Mouse (Mus musculus) neural tube, embryonic 15.5 days (tissue): ENCODE data around the gene Tspan18. TPM values are rescaled to one million over a fixed set of nuclear protein-coding genes. Genes with fewer than 3 reads are reported as not detected.
A peak's percentile ranks its signal among the peaks of the same experiment; 100 is the strongest.

Experiments
- ATAC-seq: fragments of 200-750 bp; cut with Nextera tagmentation; 2 replicates; pipeline ENCODE4 v1.8.0; 2017; ENCODE audit warnings: mild to moderate bottlenecking, moderate TSS enrichment, moderate library complexity; ENCODE audit not compliant: low FRiP score
- H3K27ac ChIP-seq: fragments of 300-500 bp; sonication (generic); replicated peaks from 2 replicates; pipeline ENCODE4 v1.5.1; 2015; ENCODE audit warnings: mild to moderate bottlenecking, inconsistent platforms
- H3K27me3 ChIP-seq: fragments of 300-500 bp; sonication (generic); replicated peaks from 2 replicates; pipeline ENCODE4 v1.6.1; 2015; ENCODE audit warnings: inconsistent platforms
- H3K36me3 ChIP-seq: fragments of 300-500 bp; sonication (generic); 2 replicates; pipeline ENCODE4 v1.6.1; 2015; ENCODE audit warnings: inconsistent platforms
- H3K4me1 ChIP-seq: fragments of 300-500 bp; sonication (generic); 2 replicates; pipeline ENCODE4 v1.6.1; 2015; ENCODE audit warnings: inconsistent platforms
- H3K4me2 ChIP-seq: fragments of 300-500 bp; sonication (generic); 2 replicates; pipeline ENCODE4 v1.6.1; 2015; ENCODE audit warnings: inconsistent platforms, mild to moderate bottlenecking, moderate library complexity
- H3K4me3 ChIP-seq: fragments of 300-500 bp; sonication (generic); replicated peaks from 2 replicates; pipeline ENCODE4 v1.5.1; 2015; ENCODE audit warnings: mild to moderate bottlenecking, inconsistent platforms
- H3K9ac ChIP-seq: fragments of 300-500 bp; sonication (generic); replicated peaks from 2 replicates; pipeline ENCODE4 v1.6.1; 2015; ENCODE audit warnings: mild to moderate bottlenecking, inconsistent platforms
- H3K9me3 ChIP-seq: fragments of 300-500 bp; sonication (generic); replicated peaks from 2 replicates; pipeline ENCODE4 v1.6.1; 2016; ENCODE audit warnings: inconsistent platforms
- WGBS: fragments of 180-500 bp; shearing (Covaris S2); methylation state at CpG from one replicate; pipeline ENCODE4 v1.1.7; 2015; ENCODE audit warnings: mixed read lengths; 5-methylcytosine and 5-hydroxymethylcytosine counted together
- polyA plus RNA-seq: library from polyadenylated mRNA; unstranded; fragments of >200 nt; fragmentation: Nextera tagmentation; extraction: Ambion mirVana; gene quantifications from 2 replicates; pipeline ENCODE4 v1.2.1, GENCODE M21; 2015

Gene Tspan18
- polyA plus RNA-seq, 1 experiment from 2014 or later, result 22.0 TPM

DNA sequence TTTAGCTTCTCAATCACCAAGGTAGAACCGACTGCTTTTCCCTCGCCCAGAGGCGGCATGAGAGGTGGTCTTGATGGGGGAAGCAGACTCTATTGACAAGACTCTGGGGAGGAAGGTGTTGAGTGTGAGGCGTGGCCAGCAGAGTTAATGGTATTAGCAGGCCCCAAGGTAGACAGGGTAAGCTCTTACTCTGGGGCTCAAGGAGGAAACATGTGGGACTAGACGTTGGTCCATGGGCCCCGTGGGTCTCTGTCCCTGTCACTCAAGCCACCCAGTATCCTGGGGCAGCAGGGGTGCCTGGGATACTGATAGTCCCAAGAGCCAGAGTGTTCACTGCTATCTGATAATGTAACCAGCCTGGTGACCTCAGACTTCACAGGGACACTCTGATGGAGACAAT, 26.0 kb upstream of the Tspan18 start:
- no peak for ATAC-seq

DNA sequence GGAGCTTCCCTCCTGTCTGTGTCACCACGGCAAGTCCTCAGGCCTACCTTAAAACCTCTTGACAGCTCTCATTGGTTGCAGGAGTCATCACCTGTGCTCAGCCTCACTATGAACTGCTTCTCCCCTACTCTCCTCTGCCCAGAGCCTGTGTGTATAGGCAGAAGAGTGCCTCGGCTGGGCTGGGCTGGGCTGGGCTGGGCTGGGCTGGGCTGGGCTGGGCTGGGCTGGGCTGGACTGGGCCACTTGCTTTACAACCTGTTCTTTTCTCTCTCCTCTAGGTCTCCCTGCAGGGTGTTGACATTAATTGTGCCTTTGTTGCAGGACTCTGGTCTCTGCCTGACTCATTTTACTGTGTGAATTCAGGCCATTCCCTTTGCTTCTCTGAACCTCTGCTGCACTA, 23.1 kb upstream of the Tspan18 start:
- no peak for ATAC-seq
- peaks cover 22% of the 10 kb centered on the region for H3K4me1 ChIP-seq
- no peak overlapping the region for H3K4me2 ChIP-seq

More for the DNA sequence above, 26.0 kb upstream of the Tspan18 start:
- 88% methylated on average over 6 of the region's 6 CpGs for WGBS
- H3K9ac ChIP-seq, result no peak overlapping the region
- peaks cover 13% of the 10 kb centered on the region; the same call in 1 of the 2 replicates for H3K4me1 ChIP-seq
- no peak overlapping the region for H3K4me3 ChIP-seq
- no peaks in the 10 kb centered on the region for H3K9me3 ChIP-seq
- H3K4me2 ChIP-seq, result no peak overlapping the region
- no peaks in the 10 kb centered on the region for H3K36me3 ChIP-seq
- no peak overlapping the region for H3K27ac ChIP-seq
- no peaks in the 10 kb centered on the region for H3K27me3 ChIP-seq

DNA sequence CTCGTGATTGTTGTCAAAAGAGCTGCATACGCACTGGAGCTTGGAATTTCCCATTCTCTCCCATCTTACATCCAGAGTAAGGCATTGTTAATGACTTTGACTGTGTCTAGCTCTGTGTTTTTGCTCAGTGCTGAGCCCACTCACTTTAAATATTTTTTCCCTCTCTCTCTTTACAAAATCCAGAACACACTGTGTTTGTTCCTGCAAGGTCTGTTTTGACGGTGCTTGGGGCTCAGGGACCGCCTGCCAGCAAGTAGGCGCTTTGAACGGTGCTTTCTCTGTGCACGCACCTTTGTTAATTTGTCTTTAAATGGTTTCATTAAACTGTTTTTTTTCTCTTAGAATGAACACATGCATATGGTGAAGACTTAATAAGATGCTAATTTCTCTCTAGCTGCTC, 21.5 kb upstream of the Tspan18 start:
- peaks cover 22% of the 10 kb centered on the region for H3K4me1 ChIP-seq
- H3K27ac ChIP-seq, result peak overlapping the region; percentile 66

More for the DNA sequence above, 23.1 kb upstream of the Tspan18 start:
- Histone ChIP-seq H3K27me3 (no peaks in the 10 kb centered on the region), H3K36me3 (no peaks in the 10 kb centered on the region), H3K9me3 (no peaks in the 10 kb centered on the region), H3K4me3 (no peak overlapping the region), H3K9ac (no peak overlapping the region), H3K27ac (no peak overlapping the region)
- 23% methylated on average over 2 of the region's 2 CpGs for WGBS

DNA sequence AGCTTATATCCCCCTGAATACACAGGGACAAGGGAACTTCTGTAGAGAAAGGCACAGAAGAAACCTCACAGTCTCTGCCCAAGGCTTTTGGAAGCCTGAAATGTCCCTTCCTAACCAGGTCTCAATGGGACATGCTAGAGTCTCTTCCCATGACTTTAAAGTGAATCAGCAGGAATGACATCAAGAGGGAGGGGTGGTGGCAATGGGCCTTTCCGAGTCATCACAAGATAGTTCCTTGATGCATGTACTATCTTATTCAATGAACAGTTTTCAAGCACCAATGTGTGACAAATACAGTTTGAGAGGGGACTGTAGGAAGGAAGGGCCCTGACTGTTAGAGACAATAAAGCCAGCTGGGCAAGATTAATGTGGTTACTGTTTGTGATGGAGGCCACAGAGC, 20.3 kb upstream of the Tspan18 start:
- Histone ChIP-seq H3K9ac (no peak overlapping the region), H3K9me3 (no peaks in the 10 kb centered on the region), H3K36me3 (no peaks in the 10 kb centered on the region), H3K4me1 (peaks cover 22% of the 10 kb centered on the region), H3K4me3 (no peak overlapping the region), H3K27me3 (no peaks in the 10 kb centered on the region), H3K4me2 (no peak overlapping the region), H3K27ac (peak overlapping the region; percentile 66; the same call in 1 of the 2 replicates)
- ATAC-seq, result no peak
- 69% methylated on average over 1 of the region's 1 CpGs for WGBS

More for the DNA sequence above, 21.5 kb upstream of the Tspan18 start:
- Histone ChIP-seq H3K36me3 (no peaks in the 10 kb centered on the region), H3K9ac (no peak overlapping the region), H3K9me3 (no peaks in the 10 kb centered on the region), H3K4me2 (no peak overlapping the region), H3K4me3 (no peak overlapping the region), H3K27me3 (no peaks in the 10 kb centered on the region)
- no peak for ATAC-seq
- 24% methylated on average over 7 of the region's 7 CpGs for WGBS

DNA sequence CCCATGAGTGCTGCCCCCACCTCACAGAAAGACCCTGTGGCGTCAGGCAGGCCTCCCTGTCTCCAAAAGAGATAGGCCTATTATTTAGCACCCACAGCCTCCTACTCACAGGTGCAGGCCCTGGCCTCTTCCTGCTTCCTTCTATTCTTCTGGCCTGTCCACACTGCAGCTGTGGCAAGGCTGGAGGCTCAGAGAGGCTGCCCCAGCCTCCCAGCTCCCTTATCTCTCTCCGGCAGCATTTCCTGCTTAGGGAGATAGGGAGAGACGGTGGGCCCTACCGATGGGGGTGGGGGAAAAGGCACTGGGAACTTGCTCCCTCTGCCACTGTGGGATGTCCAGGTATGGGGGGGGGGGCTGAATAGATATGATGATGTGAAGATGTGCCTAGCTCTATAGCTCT, 19.4 kb upstream of the Tspan18 start:
- 85% methylated on average over 4 of the region's 4 CpGs for WGBS
- ATAC-seq, result no peak

DNA sequence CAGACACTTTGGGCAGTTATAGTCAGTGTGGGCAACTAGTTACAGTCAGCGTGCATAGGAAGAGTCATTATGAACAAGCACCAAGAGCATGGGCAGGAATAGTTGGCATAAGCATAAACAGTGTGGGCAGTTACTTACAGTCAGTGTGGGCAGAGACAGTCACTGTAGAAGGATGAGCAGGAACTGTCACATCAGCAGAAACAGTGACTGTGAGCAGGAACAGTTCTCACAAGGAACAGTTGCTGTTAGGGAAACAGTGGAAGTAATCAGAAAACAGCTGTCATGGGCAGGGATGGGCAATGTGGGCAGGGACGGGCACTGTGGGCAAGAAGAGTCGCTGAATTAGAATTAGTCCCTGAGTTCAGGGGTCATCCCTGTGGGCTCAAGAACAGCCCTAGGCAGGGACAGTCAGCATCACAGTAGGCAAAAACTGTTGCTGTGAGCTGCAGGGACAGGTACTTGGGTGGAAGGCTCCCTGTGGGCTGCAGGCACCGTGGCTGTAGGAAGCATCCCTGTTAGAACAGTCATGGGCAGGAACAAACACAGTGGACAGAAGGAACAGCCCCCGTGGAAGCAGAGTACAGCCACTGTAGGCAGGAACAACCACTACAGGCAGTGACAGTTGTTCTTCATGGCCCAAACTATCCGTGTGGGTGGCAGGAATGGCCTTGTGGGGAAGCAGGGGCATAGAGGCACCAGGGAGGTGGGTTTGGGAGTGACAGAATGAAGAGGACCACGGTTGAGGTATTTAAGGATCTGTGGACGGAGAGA, 18.8 kb upstream of the Tspan18 start:
- no peak overlapping the region for H3K9ac ChIP-seq
- no peak overlapping the region for H3K27ac ChIP-seq
- H3K36me3 ChIP-seq, result no peaks in the 10 kb centered on the region
- no peaks in the 10 kb centered on the region for H3K27me3 ChIP-seq
- H3K4me2 ChIP-seq, result no peak overlapping the region
- no peak for ATAC-seq
- peaks cover 22% of the 10 kb centered on the region for H3K4me1 ChIP-seq
- no peaks in the 10 kb centered on the region for H3K9me3 ChIP-seq
- 84% methylated on average over 8 of the region's 8 CpGs for WGBS
- H3K4me3 ChIP-seq, result no peak overlapping the region

More for the DNA sequence above, 19.4 kb upstream of the Tspan18 start:
- H3K9ac ChIP-seq, result no peak overlapping the region
- H3K4me1 ChIP-seq, result peaks cover 22% of the 10 kb centered on the region
- no peaks in the 10 kb centered on the region for H3K9me3 ChIP-seq
- no peak overlapping the region for H3K4me3 ChIP-seq
- no peaks in the 10 kb centered on the region for H3K36me3 ChIP-seq
- H3K27ac ChIP-seq, result no peak overlapping the region
- no peak overlapping the region for H3K4me2 ChIP-seq
- H3K27me3 ChIP-seq, result no peaks in the 10 kb centered on the region

DNA sequence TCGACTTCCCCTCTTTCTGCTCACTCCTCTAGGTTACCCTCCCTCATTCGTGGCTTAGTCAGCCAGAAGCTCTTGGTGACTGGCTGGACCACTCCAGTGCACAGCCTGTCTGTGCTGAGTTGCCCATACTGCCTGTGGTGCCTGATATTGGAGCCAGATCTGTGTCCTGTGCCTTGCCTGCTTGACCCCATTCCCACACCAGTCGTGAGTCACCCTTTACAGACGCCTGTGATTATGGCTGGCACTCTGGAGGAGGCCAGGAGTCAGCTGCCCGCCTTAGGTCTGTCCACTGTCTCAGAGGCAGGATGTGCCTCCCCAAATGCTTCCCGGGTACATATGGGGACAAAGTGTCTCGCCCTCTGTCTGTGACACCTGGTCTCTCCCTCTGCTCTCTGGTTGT, 17.0 kb upstream of the Tspan18 start:
- Histone ChIP-seq H3K27me3 (no peaks in the 10 kb centered on the region), H3K4me1 (peaks cover 20% of the 10 kb centered on the region), H3K36me3 (no peaks in the 10 kb centered on the region), H3K4me3 (no peak overlapping the region), H3K9me3 (no peaks in the 10 kb centered on the region), H3K27ac (no peak overlapping the region), H3K9ac (no peak overlapping the region), H3K4me2 (no peak overlapping the region)
- no peak for ATAC-seq
- WGBS, result 70% methylated on average over 7 of the region's 7 CpGs

DNA sequence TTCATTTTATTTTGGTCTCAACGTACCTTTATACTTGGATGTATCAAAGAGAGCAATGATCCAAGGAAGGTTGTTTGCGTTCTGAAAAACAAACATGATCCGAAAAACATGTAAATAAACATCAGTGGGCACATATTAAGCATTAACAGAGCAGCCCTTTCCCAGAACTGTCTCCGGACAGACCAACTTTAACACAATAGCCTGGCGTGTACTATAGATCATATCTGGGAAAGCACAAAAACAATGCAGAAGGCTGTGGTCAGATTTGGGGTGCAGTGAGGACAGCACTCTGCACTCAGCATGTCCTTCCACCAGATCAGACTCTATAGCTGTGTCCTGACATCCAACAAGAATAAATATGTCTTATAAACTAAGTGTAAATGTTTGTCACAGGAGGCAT, 12.7 kb upstream of the Tspan18 start:
- H3K4me3 ChIP-seq, result no peak overlapping the region
- no peak for ATAC-seq
- no peaks in the 10 kb centered on the region for H3K9me3 ChIP-seq
- no peaks in the 10 kb centered on the region for H3K36me3 ChIP-seq
- H3K9ac ChIP-seq, result no peak overlapping the region
- no peak overlapping the region for H3K27ac ChIP-seq
- H3K27me3 ChIP-seq, result no peaks in the 10 kb centered on the region
- no peaks in the 10 kb centered on the region for H3K4me1 ChIP-seq
- no peak overlapping the region for H3K4me2 ChIP-seq
- 87% methylated on average over 5 of the region's 5 CpGs for WGBS

DNA sequence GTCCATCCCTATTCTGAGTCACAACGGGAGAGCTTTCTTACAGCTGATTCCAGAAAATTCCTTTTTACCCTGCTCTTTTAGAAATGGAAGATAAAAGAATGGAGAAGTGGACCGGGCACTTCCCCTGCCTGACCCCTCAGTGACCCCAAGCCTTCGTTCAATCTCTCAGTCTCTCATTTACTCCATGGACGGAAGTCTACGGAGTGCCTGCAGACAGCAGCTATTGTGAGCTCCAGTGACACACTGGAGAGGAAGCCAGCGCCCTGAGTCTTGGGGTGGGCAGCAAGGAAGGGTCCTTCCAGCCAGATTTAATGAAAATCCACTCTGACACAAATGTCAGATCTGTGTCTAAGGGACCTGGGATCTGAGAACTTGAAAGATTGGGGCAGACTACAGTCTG, 12.3 kb upstream of the Tspan18 start:
- WGBS, result 17% methylated on average over 6 of the region's 6 CpGs
- Histone ChIP-seq H3K36me3 (no peaks in the 10 kb centered on the region), H3K9me3 (no peaks in the 10 kb centered on the region), H3K9ac (no peak overlapping the region), H3K4me3 (no peak overlapping the region), H3K4me1 (no peaks in the 10 kb centered on the region), H3K27ac (no peak overlapping the region), H3K4me2 (no peak overlapping the region), H3K27me3 (no peaks in the 10 kb centered on the region)
- no peak for ATAC-seq

DNA sequence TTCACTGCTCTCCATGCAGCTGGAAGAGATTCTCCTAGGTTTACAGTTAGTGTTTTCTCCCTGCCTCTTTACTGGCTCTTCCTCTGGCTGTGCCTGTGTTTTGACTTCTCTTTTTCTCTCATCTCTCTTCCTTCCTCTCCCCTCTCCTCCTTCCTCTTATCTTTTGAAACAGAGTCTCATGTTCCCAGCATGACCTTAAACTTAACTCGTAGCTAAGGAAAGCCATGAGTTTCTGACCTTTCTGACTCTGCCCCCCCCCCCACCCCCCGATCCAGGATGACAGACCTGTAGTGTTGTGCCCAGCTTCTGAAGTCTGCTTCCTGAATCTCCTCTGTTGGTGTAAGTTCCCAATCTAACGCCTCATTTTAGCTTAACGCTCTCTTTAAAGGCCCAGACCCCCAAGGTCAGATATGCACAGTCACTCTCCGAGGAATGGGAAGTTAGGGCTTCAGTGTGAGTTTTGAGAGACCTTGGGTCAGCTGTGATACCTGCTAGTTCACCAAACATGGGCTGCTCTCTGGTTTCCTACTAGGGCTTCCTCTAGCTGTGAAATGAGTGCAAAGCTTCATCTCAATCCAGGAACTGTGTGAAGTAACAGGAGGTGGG, 11.5 kb upstream of the Tspan18 start:
- H3K9ac ChIP-seq, result no peak overlapping the region
- H3K4me1 ChIP-seq, result no peaks in the 10 kb centered on the region
- no peaks in the 10 kb centered on the region for H3K9me3 ChIP-seq
- no peak overlapping the region for H3K27ac ChIP-seq
- H3K4me2 ChIP-seq, result no peak overlapping the region
- H3K27me3 ChIP-seq, result no peaks in the 10 kb centered on the region
- H3K36me3 ChIP-seq, result no peaks in the 10 kb centered on the region
- H3K4me3 ChIP-seq, result no peak overlapping the region
- ATAC-seq, result no peak
- WGBS, result 69% methylated on average over 5 of the region's 5 CpGs

DNA sequence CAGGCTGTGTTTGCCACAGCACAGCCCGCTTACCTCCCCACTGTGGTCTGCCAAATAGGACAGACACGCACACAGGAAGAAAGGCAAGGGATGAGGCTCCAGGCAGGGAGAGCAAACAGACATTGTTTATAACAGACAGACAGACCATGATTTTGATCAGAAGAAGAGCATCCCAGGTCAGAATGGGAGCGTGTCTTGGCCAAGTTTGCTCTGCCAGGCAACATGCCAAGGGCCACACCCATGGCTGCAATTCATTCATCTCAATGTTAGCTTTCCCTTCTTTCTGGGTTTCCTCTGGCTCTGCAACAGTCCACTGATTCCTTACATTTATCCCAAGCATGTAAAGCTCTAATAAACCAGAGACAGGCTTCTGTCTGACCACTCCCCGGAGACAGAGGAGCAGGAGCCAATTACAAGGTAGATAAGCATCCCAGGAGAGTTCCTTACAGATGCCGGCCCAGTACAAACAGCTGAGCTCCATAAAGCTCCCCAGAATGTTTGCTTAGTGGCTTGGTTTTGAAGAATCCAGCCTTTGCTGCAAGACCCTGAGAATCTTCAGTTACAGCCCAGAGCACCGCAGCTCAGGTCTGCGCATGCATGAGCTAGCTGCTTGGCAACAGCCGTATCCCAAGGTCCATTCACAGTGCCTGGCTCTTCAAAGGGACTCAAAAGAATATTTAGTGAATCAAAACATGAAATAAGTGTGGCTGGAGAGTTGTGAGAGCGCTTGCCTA, 5.2 kb upstream of the Tspan18 start:
- Histone ChIP-seq H3K4me2 (no peak overlapping the region), H3K27ac (peak overlapping the region; percentile 50), H3K4me1 (peaks cover 23% of the 10 kb centered on the region), H3K9me3 (no peaks in the 10 kb centered on the region), H3K36me3 (no peaks in the 10 kb centered on the region), H3K27me3 (no peaks in the 10 kb centered on the region), H3K4me3 (no peak overlapping the region), H3K9ac (no peak overlapping the region)
- 35% methylated on average over 9 of the region's 9 CpGs for WGBS
- no peak for ATAC-seq

DNA sequence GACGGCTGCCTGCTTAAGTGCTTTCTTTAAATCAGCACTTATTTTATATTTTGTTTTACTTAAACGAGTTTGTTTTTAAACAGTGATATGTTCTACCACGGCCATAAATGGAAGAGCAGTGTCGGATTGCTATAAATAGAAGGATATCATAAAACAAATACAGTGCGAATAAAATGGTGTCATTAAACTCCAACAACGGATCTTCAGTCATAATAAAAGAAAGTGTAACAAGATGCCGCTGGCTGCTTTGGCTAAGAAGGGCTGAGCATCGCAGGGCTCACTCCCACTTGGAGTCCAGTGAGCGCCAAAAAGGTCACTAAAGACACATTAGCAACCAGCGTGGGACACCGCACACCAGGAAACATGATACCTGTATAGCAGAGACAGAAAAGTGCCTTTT, 1.7 kb upstream of the Tspan18 start:
- Histone ChIP-seq H3K27me3 (no peaks in the 10 kb centered on the region), H3K9ac (no peak overlapping the region), H3K9me3 (no peaks in the 10 kb centered on the region), H3K4me3 (no peak overlapping the region), H3K27ac (no peak overlapping the region), H3K4me1 (peaks cover 49% of the 10 kb centered on the region), H3K36me3 (no peaks in the 10 kb centered on the region), H3K4me2 (no peak overlapping the region)
- 71% methylated on average over 11 of the region's 11 CpGs for WGBS
- no peak for ATAC-seq
